Mouse (Mus musculus) brain, embryonic 14.5 days (tissue): ENCODE measurements around the gene Atp2b2.

ENCODE experiments used
- CTCF ChIP-seq: fragments of 200-500 bp; IDR thresholded peaks from 2 replicates; pipeline ENCODE4 v1.5.1; 2012; ENCODE audit warnings: inconsistent platforms, mild to moderate bottlenecking, moderate library complexity, borderline replicate concordance; ENCODE audit not compliant: insufficient read depth, insufficient read length; ENCODE audit errors: extremely low read depth
- POLR2A ChIP-seq: fragments of 200-500 bp; IDR thresholded peaks from 2 replicates; pipeline ENCODE4 v1.6.1; 2012; ENCODE audit warnings: mild to moderate bottlenecking, inconsistent platforms, borderline replicate concordance; ENCODE audit not compliant: poor library complexity, insufficient read depth, insufficient read length, severe bottlenecking; ENCODE audit errors: extremely low read depth

DNA sequence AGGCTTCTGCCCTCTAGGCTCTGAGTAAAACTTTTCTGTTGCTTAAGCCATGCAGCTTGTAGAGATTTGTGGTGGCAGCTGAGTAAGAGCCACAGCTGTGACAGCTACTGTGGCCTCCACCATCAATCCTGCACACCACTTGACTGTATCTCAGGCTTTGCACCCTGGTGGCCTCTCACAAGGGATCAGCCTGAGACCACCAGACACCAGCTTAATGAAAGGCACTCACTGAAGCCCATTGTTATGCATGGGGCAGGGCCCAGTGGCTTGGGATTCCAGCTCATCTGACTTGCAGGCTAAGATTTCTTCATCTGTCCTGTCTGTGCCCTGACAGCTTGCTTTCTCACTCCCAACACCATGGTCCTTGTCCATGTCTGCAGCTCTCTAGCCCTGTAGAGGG lies 155.5 kb downstream of the Atp2b2 start:
- no peak for TF ChIP-seq CTCF
- TF ChIP-seq POLR2A: no peak
